Mouse (Mus musculus) cerebral cortex, adult 2 months (tissue): ENCODE data around the gene Ccl17.

Experiments used
- WGBS: fragments of 180-500 bp; shearing (Covaris S2); methylation state at CpG from one replicate; pipeline ENCODE4 v1.1.7; 2018; 5-methylcytosine and 5-hydroxymethylcytosine counted together

Ccl17 gene

GRCm38 (mm10) chr8:94810153-94810552 is at the start of gene Ccl17:
Gene Ccl17 (plus strand): TSS chr8:94810453.
- 84% methylated on average over 3 of the region's 3 CpGs for WGBS

- 75% methylated on average over 9 of the region's 9 CpGs for WGBS
These were observed 43.2 kb upstream of the Ccl17 start for GRCm38 (mm10) chr8:94767035-94767434.

- 19% methylated on average over 6 of the region's 6 CpGs for WGBS
These were observed 39.3 kb upstream of the Ccl17 start for GRCm38 (mm10) chr8:94770945-94771344.

DNA sequence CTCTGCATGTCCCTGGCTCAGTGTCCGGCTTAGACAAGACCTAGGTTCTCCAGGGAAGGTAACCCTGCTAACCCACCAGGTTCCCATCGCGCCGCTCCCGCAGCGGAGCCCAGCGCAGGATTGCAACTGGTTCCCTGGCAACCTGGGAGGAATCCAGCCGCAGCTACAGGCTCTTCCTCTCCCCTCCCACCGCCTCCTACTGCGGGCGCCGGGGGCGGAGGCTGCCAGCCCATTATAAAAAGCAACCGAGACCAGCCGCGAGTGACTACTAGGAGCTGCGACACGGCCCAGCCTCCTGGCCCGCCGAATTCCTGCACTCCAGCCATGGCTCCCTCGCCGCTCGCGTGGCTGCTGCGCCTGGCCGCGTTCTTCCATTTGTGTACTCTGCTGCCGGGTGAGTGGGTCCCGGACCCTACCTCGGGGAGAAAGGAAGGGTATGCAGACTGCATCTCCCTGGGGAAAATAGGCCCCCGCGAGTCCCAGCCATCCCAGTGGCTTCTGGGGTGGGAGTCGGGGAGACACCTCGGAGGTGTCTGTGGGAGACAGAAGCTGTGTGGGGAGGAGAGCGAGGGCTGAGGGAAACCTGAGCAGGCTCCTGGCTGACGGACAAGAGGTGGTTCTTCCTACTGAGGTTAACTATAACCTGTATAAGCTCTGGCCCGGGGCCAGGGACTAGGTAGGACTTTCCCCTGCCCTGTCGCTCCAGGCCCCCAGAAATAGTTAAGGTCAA is 38.1 kb upstream of the Ccl17 start, which contains the start of gene Cx3cl1:
Cx3cl1 (plus strand) TSS at position 69 of the 730 bp plus-strand sequence.
- WGBS, result 2% methylated on average over 38 of the region's 38 CpGs

DNA sequence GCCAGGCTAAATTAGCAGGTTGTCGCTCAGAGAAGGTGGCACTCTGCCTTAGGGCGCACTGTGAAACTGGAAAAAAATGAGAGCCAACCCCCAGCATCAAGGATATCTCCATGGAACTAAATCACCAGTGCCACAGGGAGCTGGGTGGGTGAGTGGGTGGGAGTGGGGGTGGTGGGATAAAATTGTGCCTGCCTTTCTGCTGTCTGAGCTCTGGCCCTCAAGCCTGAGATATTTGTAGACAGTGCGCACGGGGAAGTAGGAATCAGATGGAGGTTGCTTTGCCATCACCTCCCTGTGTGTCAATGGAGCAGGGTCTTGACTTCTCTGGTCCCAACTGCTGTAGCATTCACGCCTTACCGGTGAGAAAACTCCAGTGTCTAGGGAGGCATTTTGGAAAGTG is 37.2 kb upstream of the Ccl17 start:
- 34% methylated on average over 6 of the region's 6 CpGs for WGBS

GRCm38 (mm10) chr8:94773700-94774171 is 36.5 kb upstream of the Ccl17 start:
- WGBS, result 23% methylated on average over 12 of the region's 12 CpGs

DNA sequence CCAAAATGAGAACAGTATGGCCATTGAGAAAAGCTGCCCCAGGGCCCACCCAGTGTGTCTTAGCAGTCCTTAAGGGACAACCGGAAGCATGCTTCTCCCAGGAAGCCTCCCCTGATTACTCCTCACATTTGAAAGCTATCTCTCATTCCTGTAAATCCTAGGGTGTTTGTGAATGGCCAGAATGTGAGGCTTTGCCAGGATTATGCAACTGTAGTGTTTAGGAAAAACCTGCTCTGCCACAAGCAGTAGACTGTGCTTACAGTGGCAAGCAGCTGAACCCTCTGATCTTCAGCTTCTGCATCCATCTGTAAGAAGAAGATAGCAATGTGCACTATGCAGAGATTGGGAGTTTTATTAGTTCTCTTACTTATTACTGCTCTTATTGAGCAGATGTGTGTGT is 35.7 kb upstream of the Ccl17 start:
- 47% methylated on average over 1 of the region's 1 CpGs for WGBS

- 35% methylated on average over 2 of the region's 2 CpGs for WGBS
These were observed 33.9 kb upstream of the Ccl17 start for GRCm38 (mm10) chr8:94776346-94776745.

DNA sequence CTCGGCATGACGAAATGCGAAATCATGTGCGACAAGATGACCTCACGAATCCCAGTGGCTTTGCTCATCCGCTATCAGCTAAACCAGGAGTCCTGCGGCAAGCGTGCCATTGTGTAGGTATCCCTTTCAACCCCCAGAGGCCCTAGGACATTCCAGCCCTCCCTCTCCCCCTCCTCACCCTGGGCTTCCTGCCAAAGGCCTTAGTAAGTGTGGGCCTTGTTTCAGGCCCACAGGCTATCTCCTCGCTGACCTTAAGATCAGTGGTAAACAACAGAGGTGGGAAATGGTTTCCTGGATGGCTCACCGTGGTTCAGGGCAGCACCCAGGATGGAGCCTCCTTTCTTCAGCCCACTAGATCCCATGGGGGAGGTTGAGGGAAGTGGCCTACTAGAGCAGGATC is 32.2 kb upstream of the Ccl17 start:
- 58% methylated on average over 10 of the region's 10 CpGs for WGBS

GRCm38 (mm10) chr8:94778473-94778872 is 31.8 kb upstream of the Ccl17 start:
- 29% methylated on average over 5 of the region's 5 CpGs for WGBS

- WGBS, result 47% methylated on average over 10 of the region's 10 CpGs
These were observed 31.2 kb upstream of the Ccl17 start for GRCm38 (mm10) chr8:94778895-94779533.

DNA sequence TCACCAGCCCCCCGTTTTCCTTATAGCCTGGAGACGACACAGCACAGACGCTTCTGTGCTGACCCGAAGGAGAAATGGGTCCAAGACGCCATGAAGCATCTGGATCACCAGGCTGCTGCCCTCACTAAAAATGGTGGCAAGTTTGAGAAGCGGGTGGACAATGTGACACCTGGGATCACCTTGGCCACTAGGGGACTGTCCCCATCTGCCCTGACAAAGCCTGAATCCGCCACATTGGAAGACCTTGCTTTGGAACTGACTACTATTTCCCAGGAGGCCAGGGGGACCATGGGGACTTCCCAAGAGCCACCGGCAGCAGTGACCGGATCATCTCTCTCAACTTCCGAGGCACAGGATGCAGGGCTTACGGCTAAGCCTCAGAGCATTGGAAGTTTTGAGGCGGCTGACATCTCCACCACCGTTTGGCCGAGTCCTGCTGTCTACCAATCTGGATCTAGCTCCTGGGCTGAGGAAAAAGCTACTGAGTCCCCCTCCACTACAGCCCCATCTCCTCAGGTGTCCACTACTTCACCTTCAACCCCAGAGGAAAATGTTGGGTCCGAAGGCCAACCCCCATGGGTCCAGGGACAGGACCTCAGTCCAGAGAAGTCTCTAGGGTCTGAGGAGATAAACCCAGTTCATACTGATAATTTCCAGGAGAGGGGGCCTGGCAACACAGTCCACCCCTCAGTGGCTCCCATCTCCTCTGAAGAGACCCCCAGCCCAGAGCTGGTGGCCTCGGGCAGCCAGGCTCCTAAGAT is 30.5 kb upstream of the Ccl17 start:
- WGBS, result 77% methylated on average over 16 of the region's 16 CpGs

GRCm38 (mm10) chr8:94780491-94781154 is 29.6 kb upstream of the Ccl17 start:
- 83% methylated on average over 21 of the region's 21 CpGs for WGBS

- WGBS, result 60% methylated on average over 7 of the region's 7 CpGs
These were observed 29.0 kb upstream of the Ccl17 start for GRCm38 (mm10) chr8:94781155-94781837.

GRCm38 (mm10) chr8:94781838-94782235 is 28.4 kb upstream of the Ccl17 start:
- 23% methylated on average over 11 of the region's 11 CpGs for WGBS

DNA sequence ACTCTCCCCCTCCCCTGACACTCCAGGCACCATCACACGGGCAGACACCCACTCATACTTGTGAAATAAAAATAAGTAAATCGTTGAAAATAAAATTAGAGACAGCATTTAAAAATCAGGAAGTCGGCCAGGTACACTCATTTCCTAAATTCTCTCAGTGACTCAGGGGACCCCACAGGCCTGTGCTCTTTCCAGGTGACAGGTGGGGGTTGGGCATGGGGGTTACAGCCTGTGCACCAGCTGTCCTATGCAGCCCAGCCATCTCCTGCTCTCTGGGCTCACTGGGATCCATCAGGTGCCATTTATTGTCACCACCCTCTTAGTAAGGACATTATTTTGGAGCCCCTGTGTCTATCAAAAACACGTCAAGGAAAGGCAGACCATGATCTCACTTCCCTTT is 26.4 kb upstream of the Ccl17 start:
- WGBS, result 28% methylated on average over 4 of the region's 4 CpGs

DNA sequence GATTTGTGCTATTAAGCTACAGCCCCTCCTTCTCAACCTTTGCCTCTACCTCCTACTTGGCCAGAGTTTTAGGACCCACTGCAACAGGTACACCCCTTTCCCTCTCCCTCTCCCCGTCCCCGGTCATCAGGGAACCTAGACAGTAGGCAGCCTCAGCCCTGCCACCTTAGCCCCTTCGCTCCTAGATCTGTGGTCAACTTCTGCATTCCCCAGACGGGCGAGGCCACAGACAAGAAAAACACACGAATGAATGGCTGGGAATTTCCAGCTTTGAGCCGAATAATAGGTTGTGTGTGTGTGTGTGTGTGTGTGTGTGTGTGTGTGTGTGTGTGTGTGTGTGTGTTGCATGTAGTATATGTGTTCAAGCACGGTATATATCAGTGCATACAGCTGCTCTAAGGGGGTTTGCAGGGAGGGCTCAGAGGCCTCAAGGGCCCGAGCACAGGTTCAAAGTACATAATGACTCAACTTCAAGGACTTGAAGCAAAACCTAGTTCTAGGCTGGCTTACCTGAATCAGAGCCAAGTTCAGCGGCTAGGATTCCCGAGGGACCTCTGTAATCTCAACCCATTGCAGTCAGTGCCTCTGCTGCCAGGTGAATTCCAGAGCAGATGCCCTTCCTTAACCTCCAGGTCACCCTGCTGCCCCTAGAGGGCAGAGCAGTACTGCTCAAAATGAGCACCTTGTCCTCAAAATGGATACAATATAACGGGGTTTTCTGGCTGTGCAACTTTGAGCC is 24.8 kb upstream of the Ccl17 start:
- WGBS, result 60% methylated on average over 12 of the region's 12 CpGs

DNA sequence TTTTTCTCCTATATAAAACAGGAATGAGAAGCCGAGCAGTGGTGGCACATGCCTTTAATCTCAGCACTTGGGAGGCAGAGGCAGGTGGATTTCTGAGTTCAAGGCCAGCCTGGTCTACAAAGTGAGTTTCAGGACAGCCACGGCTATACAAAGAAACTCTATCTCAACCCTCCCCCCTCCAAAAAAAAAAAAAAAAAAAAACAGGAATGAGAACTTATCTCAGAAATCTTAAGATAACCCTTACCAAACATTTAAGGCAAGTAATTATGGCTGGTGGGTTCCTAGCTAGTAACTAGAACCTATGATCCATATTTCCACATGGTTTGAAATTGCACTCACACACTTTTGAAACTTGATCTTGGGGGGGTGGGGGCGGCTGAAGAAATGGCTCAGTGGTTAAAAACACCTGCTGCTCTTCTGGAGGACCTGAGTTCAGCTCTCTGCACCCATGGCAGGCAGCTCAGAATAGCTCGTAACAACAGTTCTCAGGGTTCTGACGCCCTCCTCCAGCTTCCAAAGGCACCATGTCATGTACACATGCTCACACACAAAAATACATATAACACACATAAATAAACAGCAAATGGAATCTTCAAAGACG is 24.2 kb upstream of the Ccl17 start:
- 70% methylated on average over 6 of the region's 6 CpGs for whole genome bisulfite sequencing

DNA sequence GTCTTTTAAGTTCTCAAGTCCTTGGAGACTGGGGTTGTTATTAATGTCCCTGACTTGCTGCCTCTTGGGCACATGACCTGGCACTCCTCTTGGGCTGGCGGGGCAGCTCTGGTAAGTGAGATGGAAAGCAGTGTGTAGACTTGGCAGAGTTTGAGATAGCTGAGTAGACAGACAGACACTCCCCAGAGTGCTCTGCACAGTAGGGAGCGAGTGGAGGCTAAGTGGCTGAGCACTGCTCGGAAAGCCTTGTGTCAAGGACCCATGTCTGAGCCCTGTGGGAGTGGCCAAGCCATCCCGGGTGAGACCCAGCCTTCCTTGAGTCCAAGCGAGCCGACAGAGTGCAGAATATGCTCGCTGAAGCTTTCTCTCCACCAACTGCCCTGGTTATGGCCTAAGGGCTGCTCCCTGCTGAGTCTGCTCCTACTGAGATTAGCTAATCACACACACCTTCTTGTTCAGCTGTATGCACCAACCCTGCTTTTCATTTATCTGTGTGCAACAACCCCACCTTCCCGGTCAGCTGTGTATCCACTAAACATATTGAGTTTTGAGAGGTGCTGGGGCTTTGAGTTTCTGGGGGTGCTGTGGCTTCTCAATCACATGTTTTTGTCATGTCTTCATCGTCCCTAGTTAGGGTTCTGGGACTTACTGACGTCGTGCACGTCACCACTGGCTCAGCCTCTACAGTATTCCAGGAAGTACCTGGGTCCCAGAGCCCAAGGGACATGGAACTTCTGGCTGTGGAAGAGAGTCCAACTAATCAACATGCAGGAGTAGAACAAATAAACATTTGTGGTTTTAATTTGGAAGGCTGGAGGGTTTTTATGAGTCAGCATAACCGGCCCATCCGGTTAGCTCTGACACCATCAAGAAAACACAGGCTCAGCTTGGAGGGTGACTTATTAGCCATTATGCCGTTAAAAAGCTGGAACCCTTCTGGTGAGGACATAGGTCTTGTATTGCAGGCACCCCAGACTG is 22.4 kb upstream of the Ccl17 start:
- WGBS, result 71% methylated on average over 15 of the region's 15 CpGs
